Mouse (Mus musculus): ENCODE data around the gene Bphl.

Bphl gene

GRCm38 (mm10) chr13:34037172-34038055 lies at the start of gene Bphl:
TSS of gene Bphl (plus strand) at chr13:34037597.
- CTCF ChIA-PET, result no interaction called here

- CTCF ChIA-PET, result no interaction called here
Measured at GRCm38 (mm10) chr13:33989625-33990024, 47.8 kb upstream of the Bphl start.

- CTCF ChIA-PET, result interaction anchor here (0.8 to 1.7 kb wide), 4 partner anchors 24 to 512 kb away, joined by 3 to 7 read pairs (median 4); no protein-coding TSS in a partner anchor
Measured at GRCm38 (mm10) chr13:33995197-33995596, 42.2 kb upstream of the Bphl start.

- CTCF ChIA-PET, result no interaction called here
Measured at GRCm38 (mm10) chr13:34002058-34003006, 35.1 kb upstream of the Bphl start, which contains the start of the genes Ripk1 and Serpinb6a. TSS of gene Ripk1 (plus strand) at chr13:34002363. TSS of gene Serpinb6a (minus strand) at chr13:34002794.

GRCm38 (mm10) chr13:34003058-34003457 lies 34.3 kb upstream of the Bphl start:
- CTCF ChIA-PET, result no interaction called here

- CTCF ChIA-PET, result no interaction called here
Measured at GRCm38 (mm10) chr13:34007234-34007633, 30.2 kb upstream of the Bphl start.

GRCm38 (mm10) chr13:34016927-34017569 lies 20.3 kb upstream of the Bphl start:
- CTCF ChIA-PET, result no interaction called here

GRCm38 (mm10) chr13:34018521-34018920 lies 18.9 kb upstream of the Bphl start:
- CTCF ChIA-PET, result interaction anchor here (0.9 kb wide), 1 partner anchor 24 kb away, joined by 4 read pairs; no protein-coding TSS in a partner anchor

- CTCF ChIA-PET, result interaction anchor here (1.1 kb wide), 1 partner anchor 12 kb away, joined by 3 read pairs; no protein-coding TSS in a partner anchor
Measured at GRCm38 (mm10) chr13:34021998-34022397, 15.4 kb upstream of the Bphl start.

GRCm38 (mm10) chr13:34032041-34032440 lies 5.4 kb upstream of the Bphl start:
- CTCF ChIA-PET, result interaction anchor here (0.7 kb wide), 1 partner anchor 39 kb away, joined by 18 read pairs; no protein-coding TSS in a partner anchor

GRCm38 (mm10) chr13:34035424-34035823 lies 2.0 kb upstream of the Bphl start:
- CTCF ChIA-PET, result interaction anchor here (0.7 kb wide), 1 partner anchor 10 kb away, joined by 4 read pairs; no protein-coding TSS in a partner anchor

- CTCF ChIA-PET, result no interaction called here
Measured at GRCm38 (mm10) chr13:34036726-34037125, 671 bp upstream of the Bphl start.

GRCm38 (mm10) chr13:34038056-34038432 lies 647 bp downstream of the Bphl start:
- CTCF ChIA-PET, result no interaction called here

GRCm38 (mm10) chr13:34038901-34039341 lies 1.5 kb downstream of the Bphl start:
- CTCF ChIA-PET, result interaction anchor here (0.7 kb wide), 1 partner anchor 1477 kb away, joined by 3 read pairs; no protein-coding TSS in a partner anchor

GRCm38 (mm10) chr13:34040091-34040490 lies 2.7 kb downstream of the Bphl start:
- CTCF ChIA-PET, result no interaction called here

GRCm38 (mm10) chr13:34043716-34044393 lies 6.5 kb downstream of the Bphl start:
- CTCF ChIA-PET, result interaction anchor here (0.6 kb wide), 1 partner anchor 109 kb away, joined by 5 read pairs; no protein-coding TSS in a partner anchor

- CTCF ChIA-PET, result interaction anchor here (0.6 to 1.3 kb wide), 3 partner anchors 8 to 109 kb away, joined by 3 to 8 read pairs (median 4); no protein-coding TSS in a partner anchor
Measured at GRCm38 (mm10) chr13:34045511-34046249, 8.3 kb downstream of the Bphl start.

- CTCF ChIA-PET, result interaction anchor here (1.3 kb wide), 1 partner anchor 108 kb away, joined by 8 read pairs; no protein-coding TSS in a partner anchor
Measured at GRCm38 (mm10) chr13:34046421-34047012, 9.1 kb downstream of the Bphl start.

- CTCF ChIA-PET, result no interaction called here
Measured at GRCm38 (mm10) chr13:34047526-34047925, 10.1 kb downstream of the Bphl start.

Data from spleen, embryonic (tissue).